Mouse (Mus musculus) hindbrain, embryonic 13.5 days (tissue): ENCODE measurements around the gene Kif1b. TPM values are rescaled to one million over a fixed set of nuclear protein-coding genes. Genes with fewer than 3 reads are reported as not detected.

Source experiments
- ATAC-seq: fragments of 200-750 bp; cut with Nextera tagmentation; 2 replicates; pipeline ENCODE4 v1.8.0; 2017; ENCODE audit warnings: moderate TSS enrichment; ENCODE audit not compliant: low FRiP score
- H3K27ac ChIP-seq: fragments of 300-500 bp; sonication (generic); 2 replicates; pipeline ENCODE4 v1.5.1; 2015; ENCODE audit warnings: inconsistent platforms, mild to moderate bottlenecking, moderate library complexity
- H3K27me3 ChIP-seq: fragments of 300-500 bp; sonication (generic); 2 replicates; pipeline ENCODE4 v1.6.1; 2015; ENCODE audit warnings: mild to moderate bottlenecking, inconsistent platforms
- H3K36me3 ChIP-seq: fragments of 300-500 bp; sonication (generic); 2 replicates; pipeline ENCODE4 v1.6.1; 2015; ENCODE audit warnings: mild to moderate bottlenecking, inconsistent platforms
- H3K4me1 ChIP-seq: fragments of 300-500 bp; sonication (generic); replicated peaks from 2 replicates; pipeline ENCODE4 v1.6.1; 2015; ENCODE audit warnings: inconsistent platforms
- H3K4me2 ChIP-seq: fragments of 300-500 bp; sonication (generic); 2 replicates; pipeline ENCODE4 v1.6.1; 2015; ENCODE audit warnings: inconsistent platforms, mild to moderate bottlenecking, moderate library complexity
- H3K4me3 ChIP-seq: fragments of 300-500 bp; sonication (generic); 2 replicates; pipeline ENCODE4 v1.5.1; 2015; ENCODE audit warnings: mild to moderate bottlenecking, inconsistent platforms
- H3K9ac ChIP-seq: fragments of 300-500 bp; sonication (generic); 2 replicates; pipeline ENCODE4 v1.6.1; 2015; ENCODE audit warnings: mild to moderate bottlenecking, inconsistent platforms
- H3K9me3 ChIP-seq: fragments of 300-500 bp; sonication (generic); 2 replicates; pipeline ENCODE4 v1.6.1; 2016; ENCODE audit warnings: inconsistent platforms
- WGBS: fragments of 180-500 bp; shearing (Covaris S2); methylation state at CpG from one replicate; pipeline ENCODE4 v1.1.7; 2015; 5-methylcytosine and 5-hydroxymethylcytosine counted together
- polyA plus RNA-seq: library from polyadenylated mRNA; unstranded; fragments of >200 nt; fragmentation: Nextera tagmentation; extraction: Ambion mirVana; gene quantifications from 2 replicates; pipeline ENCODE4 v1.2.1, GENCODE M21; 2015

Kif1b gene
- polyA plus RNA-seq, 1 experiment from 2014 or later = 155 TPM

- Histone ChIP-seq H3K4me2 (no peak overlapping the region), H3K9ac (no peak overlapping the region), H3K36me3 (peaks cover 93% of the 10 kb centered on the region), H3K4me1 (no peaks in the 10 kb centered on the region), H3K27ac (no peak overlapping the region), H3K4me3 (no peak overlapping the region), H3K27me3 (no peaks in the 10 kb centered on the region), H3K9me3 (no peaks in the 10 kb centered on the region)
- 88% methylated on average over 3 of the region's 3 CpGs for WGBS
- no peak for ATAC-seq
Observed at GRCm38 (mm10) chr4:149202467-149202866, 105.0 kb downstream of the Kif1b start.

DNA sequence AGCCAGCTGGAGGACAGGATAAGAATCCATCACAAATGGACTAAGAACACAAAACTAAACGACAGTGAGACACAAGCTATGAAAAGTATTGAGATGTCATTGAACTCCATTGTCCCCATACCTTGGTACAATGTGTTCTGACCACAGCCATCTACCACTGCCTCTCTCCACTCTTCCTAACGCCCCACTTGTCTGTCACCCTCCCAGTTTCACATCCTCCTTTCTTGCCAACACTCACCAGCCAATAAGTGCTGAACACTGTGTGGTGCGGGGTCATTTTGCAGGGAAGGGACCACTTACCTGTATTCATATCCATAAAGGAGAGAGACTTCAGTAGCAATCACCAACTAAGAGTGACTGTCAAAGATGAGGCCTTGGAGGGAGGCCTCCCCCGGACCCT is 106.4 kb downstream of the Kif1b start:
- ATAC-seq = no peak
- H3K4me2 ChIP-seq = no peak overlapping the region
- H3K27me3 ChIP-seq = no peaks in the 10 kb centered on the region
- H3K36me3 ChIP-seq = peaks cover 91% of the 10 kb centered on the region
- H3K9ac ChIP-seq = no peak overlapping the region
- H3K9me3 ChIP-seq = no peaks in the 10 kb centered on the region
- H3K4me1 ChIP-seq = no peaks in the 10 kb centered on the region
- no peak overlapping the region for H3K4me3 ChIP-seq
- no peak overlapping the region for H3K27ac ChIP-seq
- 94% methylated on average over 4 of the region's 4 CpGs for WGBS

DNA sequence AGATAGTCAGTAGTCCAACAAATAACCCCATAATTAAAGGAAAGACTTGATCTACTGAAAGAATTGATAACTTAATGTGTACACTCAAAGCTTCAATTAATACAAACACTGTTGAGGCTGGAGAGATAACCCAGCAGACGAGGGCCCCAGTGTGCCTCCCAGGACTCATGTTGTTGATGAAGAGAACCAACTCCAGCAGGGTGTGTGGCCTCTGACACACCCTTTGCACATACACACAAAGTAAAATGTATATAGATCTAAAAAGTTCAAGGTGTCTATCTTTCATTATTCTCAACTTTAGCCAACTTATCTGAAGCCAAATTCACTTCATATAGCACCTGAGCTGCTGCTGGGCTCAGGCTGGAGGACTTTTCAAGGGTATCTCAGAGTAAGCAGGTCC is 110.3 kb downstream of the Kif1b start:
- H3K36me3 ChIP-seq = peaks cover 87% of the 10 kb centered on the region
- no peak overlapping the region for H3K27ac ChIP-seq
- no peaks in the 10 kb centered on the region for H3K27me3 ChIP-seq
- no peak overlapping the region for H3K9ac ChIP-seq
- H3K4me2 ChIP-seq = no peak overlapping the region
- H3K9me3 ChIP-seq = no peaks in the 10 kb centered on the region
- WGBS = 83% methylated on average over 1 of the region's 1 CpGs
- no peak for ATAC-seq
- H3K4me3 ChIP-seq = no peak overlapping the region
- H3K4me1 ChIP-seq = no peaks in the 10 kb centered on the region

DNA sequence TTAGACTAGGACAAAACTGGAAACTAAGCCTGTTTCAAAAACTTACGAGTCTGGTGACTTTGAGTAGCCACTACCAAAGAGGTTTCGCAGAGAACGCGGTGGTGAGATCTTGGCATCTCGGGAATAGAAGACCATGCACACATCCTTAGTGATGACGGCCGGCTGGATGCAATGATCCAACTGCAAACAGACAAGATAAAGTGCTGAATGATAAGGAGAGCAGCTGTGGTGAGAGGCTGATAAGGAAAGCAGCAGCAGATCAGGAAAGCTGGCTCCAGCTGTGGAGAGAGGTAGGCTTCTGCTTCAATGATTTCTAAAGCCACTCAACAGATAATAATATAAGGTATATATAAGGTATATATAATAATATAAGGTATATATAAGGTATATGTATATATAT is 116.4 kb downstream of the Kif1b start:
- H3K9me3 ChIP-seq = no peaks in the 10 kb centered on the region
- WGBS = 96% methylated on average over 7 of the region's 7 CpGs
- H3K4me1 ChIP-seq = no peaks in the 10 kb centered on the region
- H3K4me3 ChIP-seq = no peak overlapping the region
- no peak overlapping the region for H3K9ac ChIP-seq
- no peak overlapping the region for H3K4me2 ChIP-seq
- no peaks in the 10 kb centered on the region for H3K27me3 ChIP-seq
- H3K36me3 ChIP-seq = peaks cover 89% of the 10 kb centered on the region
- no peak for ATAC-seq
- no peak overlapping the region for H3K27ac ChIP-seq

DNA sequence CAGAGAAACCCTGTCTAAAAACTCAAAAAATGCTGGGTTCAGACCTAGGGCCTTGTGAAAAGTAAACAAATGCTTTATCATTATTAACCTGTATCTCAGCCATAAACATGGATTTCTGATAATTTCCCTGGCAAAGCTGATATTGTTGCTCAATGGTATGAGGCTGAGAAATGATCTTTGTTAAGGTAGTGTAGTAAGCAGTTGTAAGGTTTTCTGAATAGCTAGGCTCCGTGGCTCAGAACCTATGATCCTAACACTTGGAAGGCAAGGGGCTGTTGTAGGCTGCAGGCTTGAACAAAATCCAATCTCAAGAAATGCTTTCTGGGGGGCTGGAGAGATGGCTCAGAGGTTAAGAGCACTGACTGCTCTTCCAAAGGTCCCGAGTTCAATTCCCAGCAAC is 118.9 kb downstream of the Kif1b start:
- ATAC-seq = no peak
- 97% methylated on average over 2 of the region's 2 CpGs for WGBS
- no peak overlapping the region for H3K4me3 ChIP-seq

DNA sequence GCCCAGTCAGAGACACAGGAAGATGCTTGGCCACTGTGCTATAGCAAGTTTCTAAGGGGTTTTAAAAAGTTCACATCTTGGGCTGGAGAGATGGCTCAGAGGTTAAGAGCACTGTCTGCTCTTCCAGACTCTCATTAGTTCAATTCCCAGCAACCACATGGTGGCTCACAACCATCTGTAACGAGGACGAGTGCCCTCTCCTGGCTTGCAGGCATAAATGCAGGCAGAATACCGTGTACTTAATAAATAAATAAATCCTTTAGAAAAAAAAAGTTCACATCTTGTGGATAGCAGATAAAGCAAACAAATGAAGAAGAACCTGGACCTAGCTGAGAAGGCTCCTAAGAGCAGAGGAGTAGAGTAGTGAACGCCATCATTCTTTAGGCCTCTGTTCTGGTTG is 124.7 kb downstream of the Kif1b start:
- ATAC-seq = no peak
- no peaks in the 10 kb centered on the region for H3K27me3 ChIP-seq
- no peak overlapping the region for H3K4me3 ChIP-seq
- no peaks in the 10 kb centered on the region for H3K9me3 ChIP-seq
- WGBS = 62% methylated on average over 4 of the region's 4 CpGs
- H3K27ac ChIP-seq = no peak overlapping the region
- H3K4me1 ChIP-seq = no peaks in the 10 kb centered on the region
- peaks cover 96% of the 10 kb centered on the region for H3K36me3 ChIP-seq
- no peak overlapping the region for H3K9ac ChIP-seq
- no peak overlapping the region for H3K4me2 ChIP-seq

More for the DNA sequence above, 118.9 kb downstream of the Kif1b start:
- Histone ChIP-seq H3K4me2 (no peak overlapping the region), H3K27me3 (no peaks in the 10 kb centered on the region), H3K9me3 (no peaks in the 10 kb centered on the region), H3K27ac (no peak overlapping the region), H3K9ac (no peak overlapping the region), H3K36me3 (peaks cover 95% of the 10 kb centered on the region), H3K4me1 (no peaks in the 10 kb centered on the region)

DNA sequence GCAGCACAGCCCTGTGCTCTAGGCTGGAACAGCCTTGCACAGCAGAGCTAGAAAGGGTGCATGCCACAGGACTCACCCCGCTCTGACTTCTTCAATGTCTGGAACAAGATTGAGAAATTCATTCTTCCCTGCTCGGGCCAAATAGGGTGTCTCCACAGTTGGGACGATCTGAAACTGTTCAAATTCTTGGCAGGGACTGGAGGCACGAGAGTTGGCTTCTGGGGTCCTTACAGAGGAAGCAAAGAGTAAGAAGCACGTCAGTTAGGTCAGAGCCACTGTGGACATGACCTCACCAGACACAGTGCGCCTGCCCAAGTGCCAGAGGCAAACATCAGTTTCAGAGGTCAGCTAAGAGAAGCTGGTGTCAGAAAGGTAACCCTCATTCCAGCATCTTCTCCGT is 125.3 kb downstream of the Kif1b start:
- no peak overlapping the region for H3K9ac ChIP-seq

DNA sequence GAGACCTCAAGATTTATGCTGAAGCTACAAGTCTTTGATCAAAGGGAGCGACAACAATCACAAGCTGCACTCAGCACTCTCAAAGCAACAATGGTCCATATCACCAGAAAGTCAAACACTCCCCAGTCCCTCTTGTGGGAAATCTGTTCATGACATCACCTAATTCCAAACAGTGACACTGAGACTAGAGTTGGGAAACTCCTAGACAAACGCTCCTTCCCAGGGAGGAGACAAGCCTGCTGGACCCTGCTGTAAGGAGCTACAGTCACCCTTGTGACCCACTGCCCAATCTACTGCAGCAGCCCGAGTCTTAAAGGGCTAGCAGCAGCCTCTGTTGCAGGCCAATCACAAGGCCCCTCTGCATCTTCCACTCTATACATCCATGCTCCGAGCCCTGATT is 127.9 kb downstream of the Kif1b start:
- no peak for ATAC-seq
- Histone ChIP-seq H3K27me3 (no peaks in the 10 kb centered on the region), H3K27ac (peak overlapping the region; percentile 18; the same call in 1 of the 2 replicates), H3K4me3 (no peak overlapping the region), H3K9ac (no peak overlapping the region), H3K4me2 (no peak overlapping the region), H3K9me3 (no peaks in the 10 kb centered on the region), H3K4me1 (no peaks in the 10 kb centered on the region), H3K36me3 (peaks cover 85% of the 10 kb centered on the region)
- 69% methylated on average over 4 of the region's 4 CpGs for WGBS

More for the DNA sequence above, 125.3 kb downstream of the Kif1b start:
- Histone ChIP-seq H3K27me3 (no peaks in the 10 kb centered on the region), H3K4me1 (no peaks in the 10 kb centered on the region), H3K9me3 (no peaks in the 10 kb centered on the region), H3K4me2 (no peak overlapping the region), H3K4me3 (no peak overlapping the region), H3K27ac (no peak overlapping the region), H3K36me3 (peaks cover 94% of the 10 kb centered on the region)
- ATAC-seq = no peak
- WGBS = 94% methylated on average over 7 of the region's 7 CpGs

GRCm38 (mm10) chr4:149179160-149179559 is 128.3 kb downstream of the Kif1b start:
- Histone ChIP-seq H3K27ac (no peak overlapping the region), H3K27me3 (no peaks in the 10 kb centered on the region), H3K4me1 (no peaks in the 10 kb centered on the region), H3K4me2 (no peak overlapping the region), H3K9ac (no peak overlapping the region), H3K36me3 (peaks cover 81% of the 10 kb centered on the region), H3K4me3 (no peak overlapping the region), H3K9me3 (no peaks in the 10 kb centered on the region)
- no peak for ATAC-seq
- WGBS = 85% methylated on average over 7 of the region's 7 CpGs

GRCm38 (mm10) chr4:149178328-149178727 is 129.2 kb downstream of the Kif1b start:
- ATAC-seq = no peak
- peaks cover 72% of the 10 kb centered on the region for H3K36me3 ChIP-seq
- H3K27ac ChIP-seq = no peak overlapping the region
- no peak overlapping the region for H3K4me3 ChIP-seq
- H3K9ac ChIP-seq = no peak overlapping the region
- H3K4me2 ChIP-seq = no peak overlapping the region
- H3K9me3 ChIP-seq = no peaks in the 10 kb centered on the region
- no peaks in the 10 kb centered on the region for H3K27me3 ChIP-seq
- 73% methylated on average over 7 of the region's 7 CpGs for WGBS
- H3K4me1 ChIP-seq = 0 out of 2 replicates have a peak, but pooled peaks cover 2% of the 10 kb centered on the region

GRCm38 (mm10) chr4:149177046-149177445 is 130.4 kb downstream of the Kif1b start:
- Histone ChIP-seq H3K9ac (no peak overlapping the region), H3K4me3 (no peak overlapping the region), H3K36me3 (peaks cover 60% of the 10 kb centered on the region), H3K27ac (peak overlapping the region; percentile 40; the same call in 1 of the 2 replicates), H3K9me3 (no peaks in the 10 kb centered on the region), H3K27me3 (no peaks in the 10 kb centered on the region), H3K4me1 (0 out of 2 replicates have a peak, but pooled peaks cover 14% of the 10 kb centered on the region), H3K4me2 (no peak overlapping the region)
- WGBS = 17% methylated on average over 5 of the region's 5 CpGs
- no peak for ATAC-seq

GRCm38 (mm10) chr4:149176645-149177044 is 130.8 kb downstream of the Kif1b start:
- H3K27ac ChIP-seq = peak overlapping the region; percentile 40; the same call in 1 of the 2 replicates
- H3K4me2 ChIP-seq = no peak overlapping the region
- H3K9me3 ChIP-seq = no peaks in the 10 kb centered on the region
- 0 out of 2 replicates have a peak, but pooled peaks cover 14% of the 10 kb centered on the region for H3K4me1 ChIP-seq
- ATAC-seq = no peak
- 68% methylated on average over 6 of the region's 6 CpGs for WGBS
- H3K4me3 ChIP-seq = no peak overlapping the region
- H3K9ac ChIP-seq = no peak overlapping the region
- H3K36me3 ChIP-seq = peaks cover 56% of the 10 kb centered on the region
- no peaks in the 10 kb centered on the region for H3K27me3 ChIP-seq

DNA sequence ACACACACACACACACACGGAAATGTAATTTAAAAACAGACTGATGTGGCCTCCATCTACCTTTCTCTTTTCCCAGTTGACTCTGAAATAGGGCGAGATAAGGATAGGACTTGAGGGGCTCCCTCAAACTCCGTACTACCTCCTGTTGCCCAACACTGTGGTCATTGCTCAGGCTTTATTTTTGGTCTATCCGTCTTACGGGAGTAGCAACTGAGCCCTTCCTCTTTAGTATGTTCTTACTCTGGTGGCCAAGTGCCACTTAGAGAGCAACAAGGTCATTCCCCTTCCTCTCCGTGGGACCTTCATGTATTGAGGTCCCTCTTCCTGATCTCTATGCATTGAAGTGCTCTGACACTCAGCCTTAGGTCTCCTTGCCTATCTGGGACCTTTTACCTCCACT is 133.8 kb downstream of the Kif1b start:
- Histone ChIP-seq H3K4me3 (no peak overlapping the region), H3K27me3 (no peaks in the 10 kb centered on the region), H3K36me3 (peaks cover 26% of the 10 kb centered on the region), H3K9ac (no peak overlapping the region), H3K27ac (no peak overlapping the region), H3K4me1 (0 out of 2 replicates have a peak, but pooled peaks cover 14% of the 10 kb centered on the region), H3K4me2 (no peak overlapping the region), H3K9me3 (no peaks in the 10 kb centered on the region)
- no peak for ATAC-seq
- WGBS = 88% methylated on average over 6 of the region's 6 CpGs
